Mouse (Mus musculus) liver, embryonic 14.5 days (tissue): ENCODE data around the gene Ccdc113. TPM values are rescaled to one million over a fixed set of nuclear protein-coding genes. Genes with fewer than 3 reads are reported as not detected.
"Not testable (repeated sequence)": the region's sequence is repeated elsewhere in the genome, so short reads cannot be mapped to it uniquely, and the experiment has no call there.

Experiments used
- ATAC-seq: fragments of 200-750 bp; cut with Nextera tagmentation; 2 replicates; pipeline ENCODE4 v1.8.0; 2017; ENCODE audit warnings: moderate number of reproducible peaks, mild to moderate bottlenecking, moderate library complexity; ENCODE audit not compliant: insufficient read depth
- DNase-seq, 3 experiments: peaks; one replicate each; pipeline ENCODE4 v3.0.0-alpha.2; 2012 to 2013; ENCODE audit warnings: low read depth in 3 of 3, low spot score in 3 of 3
- H3K27ac ChIP-seq: fragments of 300-500 bp; sonication (generic); 2 replicates; pipeline ENCODE4 v1.5.1; 2014; ENCODE audit warnings: moderate library complexity, mild to moderate bottlenecking, control low read depth, inconsistent platforms
- H3K27me3 ChIP-seq: fragments of 300-500 bp; sonication (generic); 2 replicates; pipeline ENCODE4 v1.6.1; 2014; ENCODE audit warnings: mild to moderate bottlenecking, low read length, moderate library complexity; ENCODE audit not compliant: control insufficient read depth, insufficient read depth
- H3K36me3 ChIP-seq: fragments of 300-500 bp; sonication (generic); replicated peaks from 2 replicates; pipeline ENCODE4 v1.6.1; 2014; ENCODE audit warnings: low read depth; ENCODE audit not compliant: control insufficient read depth, insufficient read depth
- H3K4me1 ChIP-seq, 2 experiments: fragments of 200-500 bp in 1 of 2; fragments of 300-500 bp in 1 of 2; sonication (generic) in 1 of 2; replicated peaks; 2 replicates each; pipeline ENCODE4 v1.6.1; 2012 to 2014; ENCODE audit warnings: antibody characterized with exemption in 1 of 2, inconsistent platforms in 1 of 2, low read length in 1 of 2; ENCODE audit not compliant: control insufficient read depth in 2 of 2, insufficient read depth in 2 of 2
- H3K4me2 ChIP-seq: fragments of 300-500 bp; sonication (generic); 2 replicates; pipeline ENCODE4 v1.6.1; 2014; ENCODE audit warnings: low read depth, mild to moderate bottlenecking, control low read depth, moderate library complexity
- H3K4me3 ChIP-seq, 2 experiments: fragments of 200-500 bp in 1 of 2; fragments of 300-500 bp in 1 of 2; sonication (generic) in 1 of 2; 2 replicates each; pipeline ENCODE4 v1.5.1; 2012 to 2014; ENCODE audit warnings: low read depth in 2 of 2, low read length in 2 of 2, mild to moderate bottlenecking in 2 of 2, control low read depth in 1 of 2, inconsistent platforms in 1 of 2, moderate library complexity in 1 of 2; ENCODE audit not compliant: insufficient read depth in 1 of 2
- H3K9ac ChIP-seq: fragments of 300-500 bp; sonication (generic); replicated peaks from 2 replicates; pipeline ENCODE4 v1.6.1; 2014; ENCODE audit warnings: mild to moderate bottlenecking, control low read depth, moderate library complexity
- H3K9me3 ChIP-seq: fragments of 300-500 bp; sonication (generic); 2 replicates; pipeline ENCODE4 v1.6.1; 2016; ENCODE audit warnings: low read length, mixed read lengths; ENCODE audit not compliant: control insufficient read depth
- CTCF ChIP-seq: IDR thresholded peaks from 2 replicates; pipeline ENCODE4 v1.5.1; 2016; ENCODE audit warnings: antibody characterized with exemption, low read depth, control low read depth
- EP300 ChIP-seq: IDR thresholded peaks from 2 replicates; pipeline ENCODE4 v1.6.1; 2016; ENCODE audit warnings: antibody characterized with exemption, low read depth
- WGBS: fragments of 180-500 bp; shearing (Covaris S2); extraction: QIAGEN DNeasy Blood & Tissue Kit; methylation state at CpG from one replicate; pipeline ENCODE4 v1.1.7; 2014; ENCODE audit not compliant: insufficient replicate concordance; 5-methylcytosine and 5-hydroxymethylcytosine counted together
- polyA plus RNA-seq, 2 experiments: library from polyadenylated mRNA; depleted of rRNA in 1 of 2; stranded (reverse) in 1 of 2; unstranded in 1 of 2; fragments of >200 nt; fragmentation: Nextera tagmentation in 1 of 2; extraction: Ambion mirVana in 1 of 2; gene quantifications; 2 replicates each; pipeline versions ENCODE4 v1.2.1 to v1.2.3; 2012 to 2014

The Ccdc113 gene
- polyA plus RNA-seq, 2 experiments = not detected

DNA sequence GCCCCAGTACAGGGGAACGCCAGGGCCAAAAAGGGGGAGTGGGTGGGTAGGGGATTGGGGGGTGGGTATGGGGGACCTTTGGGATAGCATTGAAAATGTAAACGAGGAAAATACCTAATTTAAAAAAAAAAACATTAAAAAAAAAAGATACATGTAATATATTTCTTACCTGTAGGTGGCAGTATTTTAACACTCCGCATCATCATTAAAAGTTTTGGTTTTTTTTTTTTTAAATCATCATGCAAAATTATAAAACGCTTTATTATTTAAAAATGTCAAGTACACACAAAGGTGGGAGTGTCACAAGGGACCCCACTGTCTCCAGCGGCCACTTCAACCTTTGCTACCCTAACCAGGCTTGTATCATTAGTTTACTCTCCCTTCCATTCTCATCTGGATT is 72.6 kb downstream of the Ccdc113 start:
- not testable (repeated sequence) for H3K27ac ChIP-seq, H3K9ac ChIP-seq, H3K4me3 ChIP-seq, H3K4me2 ChIP-seq, H3K4me1 ChIP-seq, H3K36me3 ChIP-seq, H3K27me3 ChIP-seq, H3K9me3 ChIP-seq, ATAC-seq, DNase-seq
- 21% methylated on average over 4 of the region's 5 CpGs for WGBS
- 0 out of 2 replicates have a peak, but pooled peaks have one; percentile 25 for TF ChIP-seq CTCF

DNA sequence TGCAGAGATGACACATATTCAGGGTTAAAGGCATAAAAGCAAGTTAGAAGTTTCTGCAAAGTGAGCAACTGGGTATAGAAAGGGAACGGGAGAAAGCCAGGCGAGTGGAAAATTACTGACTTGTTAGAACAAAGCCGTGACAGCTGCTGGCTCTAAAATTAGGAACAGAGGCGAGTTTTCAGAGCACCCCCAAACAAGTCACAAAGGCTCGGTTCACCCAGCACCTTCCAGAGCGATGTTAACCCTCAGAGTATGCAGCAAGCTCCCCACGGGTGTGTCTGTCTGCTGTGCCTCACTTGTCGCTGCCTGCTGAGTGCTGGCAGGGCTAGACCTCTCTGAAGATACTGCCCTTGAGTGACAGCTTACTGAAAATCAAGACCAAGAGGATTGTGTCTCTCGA is 73.3 kb downstream of the Ccdc113 start:
- Histone ChIP-seq H3K4me1 (peaks cover 0 to 7% of the 10 kb centered on the region in 2 experiments; a peak in 2 of 4 replicates), H3K36me3 (no peaks in the 10 kb centered on the region), H3K27me3 (peaks cover 1% of the 10 kb centered on the region; the same call in 1 of the 2 replicates), H3K9me3 (no peaks in the 10 kb centered on the region), H3K4me2 (no peak overlapping the region), H3K9ac (no peak overlapping the region), H3K27ac (no peak overlapping the region), H3K4me3 (no peak overlapping the region)
- DNase-seq (no peak), ATAC-seq (no peak)
- TF ChIP-seq CTCF (no peak), EP300 (no peak)
- 44% methylated on average over 9 of the region's 9 CpGs for WGBS

Other genes with a start within 250 kb of the Ccdc113 start
- 0.06 and 0.11 TPM in 2 replicates for gene Cngb1, start 227.5 kb upstream of the Ccdc113 start, polyA plus RNA-seq (2012; rRNA removed)
- gene Cngb1, start 227.5 kb upstream of the Ccdc113 start, polyA plus RNA-seq (2014; fragmentation: Nextera tagmentation; extraction: Ambion mirVana) = not detected in 2 replicates
- not detected in 2 replicates for gene Tepp, start 223.5 kb upstream of the Ccdc113 start, polyA plus RNA-seq (2012; rRNA removed)
- not detected in 2 replicates for gene Tepp, start 223.5 kb upstream of the Ccdc113 start, polyA plus RNA-seq (2014; fragmentation: Nextera tagmentation; extraction: Ambion mirVana)
- 0.83 and 0.96 TPM in 2 replicates for gene Zfp319, start 202.1 kb upstream of the Ccdc113 start, polyA plus RNA-seq (2012; rRNA removed)
- gene Zfp319, start 202.1 kb upstream of the Ccdc113 start, polyA plus RNA-seq (2014; fragmentation: Nextera tagmentation; extraction: Ambion mirVana) = 0.75 and 0.81 TPM in 2 replicates
- 8.7 and 10.8 TPM in 2 replicates for gene Usb1, start 201.8 kb upstream of the Ccdc113 start, polyA plus RNA-seq (2012; rRNA removed)
- gene Usb1, start 201.8 kb upstream of the Ccdc113 start, polyA plus RNA-seq (2014; fragmentation: Nextera tagmentation; extraction: Ambion mirVana) = 9.3 and 10.7 TPM in 2 replicates
- gene Mmp15, start 181.8 kb upstream of the Ccdc113 start, polyA plus RNA-seq (2012; rRNA removed) = 0.64 and 0.83 TPM in 2 replicates
- gene Mmp15, start 181.8 kb upstream of the Ccdc113 start, polyA plus RNA-seq (2014; fragmentation: Nextera tagmentation; extraction: Ambion mirVana) = 0.43 and 1.1 TPM in 2 replicates
- gene Cfap20, start 99.2 kb upstream of the Ccdc113 start, polyA plus RNA-seq (2012; rRNA removed) = 22.0 and 30.1 TPM in 2 replicates
- 34.8 and 35.7 TPM in 2 replicates for gene Cfap20, start 99.2 kb upstream of the Ccdc113 start, polyA plus RNA-seq (2014; fragmentation: Nextera tagmentation; extraction: Ambion mirVana)
- gene Csnk2a2, start 44.0 kb upstream of the Ccdc113 start, polyA plus RNA-seq (2012; rRNA removed) = 9.7 and 12.8 TPM in 2 replicates
- 6.9 and 7.1 TPM in 2 replicates for gene Csnk2a2, start 44.0 kb upstream of the Ccdc113 start, polyA plus RNA-seq (2014; fragmentation: Nextera tagmentation; extraction: Ambion mirVana)
- gene Prss54, start 42.3 kb downstream of the Ccdc113 start, polyA plus RNA-seq (2012; rRNA removed) = not detected in 2 replicates
- not detected in 2 replicates for gene Prss54, start 42.3 kb downstream of the Ccdc113 start, polyA plus RNA-seq (2014; fragmentation: Nextera tagmentation; extraction: Ambion mirVana)
- gene Gins3, start 99.4 kb downstream of the Ccdc113 start, polyA plus RNA-seq (2012; rRNA removed) = 3.2 and 4.9 TPM in 2 replicates
- gene Gins3, start 99.4 kb downstream of the Ccdc113 start, polyA plus RNA-seq (2014; fragmentation: Nextera tagmentation; extraction: Ambion mirVana) = 9.4 and 9.8 TPM in 2 replicates
- 0.81 and 0.95 TPM in 2 replicates for gene Ndrg4, start 142.9 kb downstream of the Ccdc113 start, polyA plus RNA-seq (2012; rRNA removed)
- 0.62 and 1.0 TPM in 2 replicates for gene Ndrg4, start 142.9 kb downstream of the Ccdc113 start, polyA plus RNA-seq (2014; fragmentation: Nextera tagmentation; extraction: Ambion mirVana)
- gene Setd6, start 181.8 kb downstream of the Ccdc113 start, polyA plus RNA-seq (2012; rRNA removed) = 8.2 and 16.0 TPM in 2 replicates
- 15.0 and 17.4 TPM in 2 replicates for gene Setd6, start 181.8 kb downstream of the Ccdc113 start, polyA plus RNA-seq (2014; fragmentation: Nextera tagmentation; extraction: Ambion mirVana)